Mouse (Mus musculus) hindbrain, embryonic 15.5 days (tissue): ENCODE results near the gene Acox1. TPM values are rescaled to one million over a fixed set of nuclear protein-coding genes. Genes with fewer than 3 reads are reported as not detected.
A peak's percentile ranks its signal among the peaks of the same experiment; 100 is the strongest.

Experiments
- ATAC-seq: fragments of 200-750 bp; cut with Nextera tagmentation; 2 replicates; pipeline ENCODE4 v1.8.0; 2017; ENCODE audit warnings: low read depth, moderate number of reproducible peaks, moderate TSS enrichment; ENCODE audit not compliant: low FRiP score
- H3K27ac ChIP-seq: fragments of 300-500 bp; sonication (generic); replicated peaks from 2 replicates; pipeline ENCODE4 v1.5.1; 2015; ENCODE audit warnings: mild to moderate bottlenecking, inconsistent platforms
- H3K27me3 ChIP-seq: fragments of 300-500 bp; sonication (generic); 2 replicates; pipeline ENCODE4 v1.6.1; 2015; ENCODE audit warnings: control low read depth, inconsistent platforms
- H3K36me3 ChIP-seq: fragments of 300-500 bp; sonication (generic); 2 replicates; pipeline ENCODE4 v1.6.1; 2015; ENCODE audit warnings: control low read depth, inconsistent platforms
- H3K4me1 ChIP-seq: fragments of 300-500 bp; sonication (generic); replicated peaks from 2 replicates; pipeline ENCODE4 v1.6.1; 2015; ENCODE audit warnings: control low read depth, inconsistent platforms
- H3K4me2 ChIP-seq: fragments of 300-500 bp; sonication (generic); 2 replicates; pipeline ENCODE4 v1.6.1; 2015; ENCODE audit warnings: moderate library complexity, mild to moderate bottlenecking, inconsistent platforms
- H3K4me3 ChIP-seq: fragments of 300-500 bp; sonication (generic); 2 replicates; pipeline ENCODE4 v1.5.1; 2015; ENCODE audit warnings: mild to moderate bottlenecking, inconsistent platforms
- H3K9ac ChIP-seq: fragments of 300-500 bp; sonication (generic); 2 replicates; pipeline ENCODE4 v1.6.1; 2015; ENCODE audit warnings: inconsistent platforms
- H3K9me3 ChIP-seq: fragments of 300-500 bp; sonication (generic); 2 replicates; pipeline ENCODE4 v1.6.1; 2016; ENCODE audit warnings: control low read depth, inconsistent platforms
- WGBS: fragments of 180-500 bp; shearing (Covaris S2); methylation state at CpG from one replicate; pipeline ENCODE4 v1.1.7; 2015; 5-methylcytosine and 5-hydroxymethylcytosine counted together
- polyA plus RNA-seq: library from polyadenylated mRNA; unstranded; fragments of >200 nt; fragmentation: Nextera tagmentation; extraction: Ambion mirVana; gene quantifications from 2 replicates; pipeline ENCODE4 v1.2.1, GENCODE M21; 2015

Gene Acox1
- polyA plus RNA-seq: 60.6 and 61.4 TPM in 2 replicates

GRCm38 (mm10) chr11:116198639-116199531 is at the start of gene Acox1, which contains the start of gene Ten1:
Gene Acox1 (minus strand): TSS chr11:116199045.
Gene Ten1 (plus strand): TSS chr11:116198855.
- H3K9me3 ChIP-seq: no peaks in the 10 kb centered on the region
- peak within 1 kb of the TSS; percentile 98 for H3K27ac ChIP-seq
- H3K36me3 ChIP-seq: peaks cover 8% of the 10 kb centered on the region
- peak; percentile 98 for ATAC-seq
- H3K27me3 ChIP-seq: no peaks in the 10 kb centered on the region
- peak within 1 kb of the TSS; percentile 80 for H3K9ac ChIP-seq
- peaks cover 39% of the 10 kb centered on the region for H3K4me1 ChIP-seq
- WGBS: under 1% methylated on average over 61 of the region's 62 CpGs
- H3K4me3 ChIP-seq: peak within 1 kb of the TSS; percentile 75
- H3K4me2 ChIP-seq: peak within 1 kb of the TSS; percentile 69

DNA sequence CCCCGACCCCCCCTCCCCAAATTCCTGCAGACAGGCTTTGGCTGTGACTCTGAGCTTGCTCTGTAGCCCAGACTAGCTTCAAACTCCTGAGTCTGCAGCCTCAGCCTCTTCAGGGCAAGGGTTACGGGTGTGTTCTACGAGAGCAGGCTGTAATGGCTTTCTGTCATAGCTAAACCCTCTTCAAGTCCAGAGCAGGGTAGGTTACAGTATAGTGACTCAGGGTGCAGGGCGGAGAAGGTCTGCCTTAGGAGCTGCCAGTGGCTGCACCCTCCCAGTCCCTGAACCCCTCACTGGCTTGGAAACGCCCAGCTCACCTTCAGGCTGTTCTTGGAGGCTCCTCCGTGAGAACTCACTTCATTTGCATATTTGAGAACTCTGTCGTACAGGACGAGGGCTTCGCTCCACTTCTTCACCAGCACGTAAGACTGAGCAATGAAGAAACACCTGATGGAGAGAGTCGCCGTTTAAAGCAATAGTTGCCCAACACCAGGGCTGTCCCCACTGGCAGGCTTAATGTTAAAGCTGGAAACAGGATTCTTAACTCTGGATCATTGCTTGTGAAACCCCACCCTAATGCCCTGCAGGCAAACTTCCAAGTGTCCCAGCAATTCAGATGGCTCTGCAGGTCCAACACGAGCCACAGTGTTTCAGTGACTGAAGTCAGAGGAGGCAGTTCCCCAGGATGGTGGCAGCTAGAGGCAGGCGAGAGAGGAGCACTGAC is 48.8 kb upstream of the Acox1 start:
- no peak overlapping the region for H3K4me3 ChIP-seq
- peaks cover 85% of the 10 kb centered on the region for H3K36me3 ChIP-seq
- no peaks in the 10 kb centered on the region for H3K27me3 ChIP-seq
- no peaks in the 10 kb centered on the region for H3K4me1 ChIP-seq
- no peak overlapping the region for H3K27ac ChIP-seq
- no peak overlapping the region for H3K9ac ChIP-seq
- no peaks in the 10 kb centered on the region for H3K9me3 ChIP-seq
- 88% methylated on average over 14 of the region's 14 CpGs for WGBS
- no peak for ATAC-seq
- H3K4me2 ChIP-seq: no peak overlapping the region

DNA sequence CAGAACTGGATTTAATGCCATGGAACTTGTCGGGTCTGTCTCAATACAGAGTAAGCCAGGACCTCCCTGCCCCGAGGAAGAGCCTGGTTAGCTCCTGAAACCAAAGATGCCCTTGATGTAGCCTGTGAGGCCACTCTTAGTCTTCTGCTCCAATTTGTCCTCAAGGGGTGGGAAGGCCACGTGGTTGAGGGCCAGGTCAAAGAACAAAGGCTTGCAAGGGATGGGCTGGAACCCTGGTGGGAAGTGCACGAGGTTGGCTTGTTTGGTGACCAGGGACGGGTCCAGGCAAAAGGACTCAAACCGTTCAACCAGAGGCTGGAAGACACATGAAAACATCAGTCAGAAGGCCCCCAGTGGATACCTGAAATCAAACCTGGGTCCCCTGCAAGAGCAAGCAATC is 46.8 kb upstream of the Acox1 start:
- WGBS: 75% methylated on average over 6 of the region's 6 CpGs
- peaks cover 65% of the 10 kb centered on the region for H3K36me3 ChIP-seq
- H3K27ac ChIP-seq: no peak overlapping the region
- ATAC-seq: no peak
- no peak overlapping the region for H3K9ac ChIP-seq
- no peaks in the 10 kb centered on the region for H3K9me3 ChIP-seq
- no peak overlapping the region for H3K4me3 ChIP-seq
- no peaks in the 10 kb centered on the region for H3K4me1 ChIP-seq
- no peak overlapping the region for H3K4me2 ChIP-seq
- no peaks in the 10 kb centered on the region for H3K27me3 ChIP-seq

- H3K27me3 ChIP-seq: no peaks in the 10 kb centered on the region
- H3K9me3 ChIP-seq: no peaks in the 10 kb centered on the region
- no peaks in the 10 kb centered on the region for H3K4me1 ChIP-seq
- H3K9ac ChIP-seq: no peak overlapping the region
- peaks cover 56% of the 10 kb centered on the region for H3K36me3 ChIP-seq
- no peak for ATAC-seq
- H3K4me2 ChIP-seq: no peak overlapping the region
- no peak overlapping the region for H3K27ac ChIP-seq
- no peak overlapping the region for H3K4me3 ChIP-seq
- WGBS: 91% methylated on average over 8 of the region's 8 CpGs
Measured at GRCm38 (mm10) chr11:116244580-116244979, 45.7 kb upstream of the Acox1 start.

GRCm38 (mm10) chr11:116241744-116242235 is 42.9 kb upstream of the Acox1 start:
- Histone ChIP-seq H3K4me2 (no peak overlapping the region), H3K9ac (no peak overlapping the region), H3K4me3 (no peak overlapping the region), H3K4me1 (no peaks in the 10 kb centered on the region), H3K9me3 (no peaks in the 10 kb centered on the region), H3K27me3 (peaks cover 19% of the 10 kb centered on the region), H3K36me3 (peaks cover 35% of the 10 kb centered on the region), H3K27ac (no peak overlapping the region)
- ATAC-seq: no peak
- WGBS: 51% methylated on average over 12 of the region's 12 CpGs

DNA sequence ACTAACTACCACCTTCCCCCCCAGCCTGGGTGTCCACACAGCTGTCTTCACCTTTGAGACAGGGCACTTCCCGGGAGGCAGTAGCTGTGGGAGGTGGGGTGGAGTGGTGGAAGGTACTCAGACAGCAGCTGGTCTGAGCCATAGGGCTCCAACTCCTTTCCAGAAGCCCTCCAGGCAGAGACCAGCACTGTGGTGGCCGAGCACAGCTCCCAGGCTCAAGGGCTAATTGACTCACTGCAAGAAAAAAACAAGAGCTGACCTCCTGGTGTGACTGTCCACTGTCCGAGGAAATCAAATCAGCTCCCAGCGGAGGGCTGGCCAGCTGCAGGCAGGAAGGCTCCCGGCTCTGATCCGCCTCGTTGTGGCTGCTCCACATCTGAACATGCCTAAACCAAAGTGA is 41.0 kb upstream of the Acox1 start:
- H3K27ac ChIP-seq: no peak overlapping the region
- no peak for ATAC-seq
- no peaks in the 10 kb centered on the region for H3K4me1 ChIP-seq
- H3K4me3 ChIP-seq: no peak overlapping the region
- H3K27me3 ChIP-seq: peaks cover 19% of the 10 kb centered on the region
- no peak overlapping the region for H3K9ac ChIP-seq
- no peaks in the 10 kb centered on the region for H3K9me3 ChIP-seq
- 10% methylated on average over 7 of the region's 7 CpGs for WGBS
- no peak overlapping the region for H3K4me2 ChIP-seq
- peaks cover 15% of the 10 kb centered on the region for H3K36me3 ChIP-seq

- no peak; the same call in 1 of the 2 replicates for ATAC-seq
- Histone ChIP-seq H3K4me1 (no peaks in the 10 kb centered on the region), H3K4me3 (no peak within 1 kb of the TSS), H3K4me2 (no peak within 1 kb of the TSS; the same call in 1 of the 2 replicates), H3K9ac (no peak within 1 kb of the TSS), H3K36me3 (0 out of 2 replicates have a peak, but pooled peaks cover 1% of the 10 kb centered on the region), H3K27me3 (peaks cover 23% of the 10 kb centered on the region), H3K9me3 (no peaks in the 10 kb centered on the region), H3K27ac (no peak within 1 kb of the TSS)
- WGBS: 15% methylated on average over 31 of the region's 31 CpGs
Measured at GRCm38 (mm10) chr11:116237742-116238395, 39.0 kb upstream of the Acox1 start, which contains the start of gene Evpl. Gene Evpl (minus strand): TSS chr11:116238077.

DNA sequence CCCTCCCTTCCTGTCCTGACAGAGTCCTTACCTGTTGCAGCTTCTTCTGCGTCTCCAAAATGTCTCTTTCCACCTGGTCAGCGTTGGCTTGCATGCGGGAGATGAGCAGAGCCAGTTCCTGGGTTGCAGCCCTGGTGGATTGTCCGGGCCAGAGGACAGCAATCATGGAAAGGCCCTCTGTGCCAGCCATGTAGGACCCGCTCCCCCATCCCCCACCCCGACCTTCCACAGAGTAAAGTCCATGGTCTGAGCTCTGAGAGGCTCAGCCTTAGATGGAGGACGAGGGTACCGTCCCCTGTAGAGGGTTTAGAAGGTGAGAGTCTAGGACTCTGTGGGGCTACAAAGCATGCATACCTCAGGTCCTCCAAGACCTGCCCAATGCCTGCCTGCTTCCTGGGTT is 36.1 kb upstream of the Acox1 start:
- peaks cover 23% of the 10 kb centered on the region for H3K27me3 ChIP-seq
- H3K9me3 ChIP-seq: no peaks in the 10 kb centered on the region
- H3K9ac ChIP-seq: no peak overlapping the region

GRCm38 (mm10) chr11:116232427-116232826 is 33.6 kb upstream of the Acox1 start:
- H3K27me3 ChIP-seq: peaks cover 10% of the 10 kb centered on the region; the same call in 1 of the 2 replicates
- H3K9me3 ChIP-seq: no peaks in the 10 kb centered on the region
- H3K4me2 ChIP-seq: peak overlapping the region; percentile 37
- no peak overlapping the region for H3K4me3 ChIP-seq
- H3K4me1 ChIP-seq: no peaks in the 10 kb centered on the region; the same call in 1 of the 2 replicates
- H3K36me3 ChIP-seq: no peaks in the 10 kb centered on the region
- 24% methylated on average over 16 of the region's 17 CpGs for WGBS
- ATAC-seq: 0 out of 2 replicates have a peak, but pooled peaks have one; percentile 52
- H3K9ac ChIP-seq: no peak overlapping the region
- no peak overlapping the region for H3K27ac ChIP-seq

More for the DNA sequence above, 36.1 kb upstream of the Acox1 start:
- H3K27ac ChIP-seq: no peak overlapping the region
- no peaks in the 10 kb centered on the region; the same call in 1 of the 2 replicates for H3K4me1 ChIP-seq
- H3K4me3 ChIP-seq: no peak overlapping the region
- no peak for ATAC-seq
- H3K4me2 ChIP-seq: no peak overlapping the region
- WGBS: 92% methylated on average over 8 of the region's 8 CpGs
- H3K36me3 ChIP-seq: no peaks in the 10 kb centered on the region

DNA sequence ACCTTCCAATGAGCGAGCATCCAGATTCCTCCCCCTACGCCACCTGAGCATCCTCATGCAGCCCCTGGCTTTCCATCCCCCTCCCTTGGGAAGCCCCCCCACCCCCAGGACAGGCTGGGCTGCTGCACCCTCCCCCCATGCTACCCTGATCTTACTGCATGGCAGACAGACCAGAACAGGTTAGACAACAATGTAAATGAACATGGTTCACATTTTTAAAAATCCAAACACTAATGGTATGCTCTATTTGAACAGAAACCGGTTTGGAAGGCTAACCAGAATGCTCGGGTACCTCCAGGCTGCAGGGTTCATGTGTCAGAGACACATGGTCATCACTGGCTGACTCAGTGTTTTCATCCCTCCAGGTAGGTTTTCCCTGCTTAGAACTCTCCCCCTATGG is 29.9 kb upstream of the Acox1 start:
- WGBS: 81% methylated on average over 4 of the region's 4 CpGs
- Histone ChIP-seq H3K4me3 (no peak overlapping the region), H3K9ac (no peak overlapping the region), H3K4me2 (no peak overlapping the region), H3K4me1 (no peaks in the 10 kb centered on the region; the same call in 1 of the 2 replicates), H3K36me3 (no peaks in the 10 kb centered on the region), H3K27ac (no peak overlapping the region), H3K9me3 (no peaks in the 10 kb centered on the region), H3K27me3 (peaks cover 14% of the 10 kb centered on the region)
- no peak for ATAC-seq

DNA sequence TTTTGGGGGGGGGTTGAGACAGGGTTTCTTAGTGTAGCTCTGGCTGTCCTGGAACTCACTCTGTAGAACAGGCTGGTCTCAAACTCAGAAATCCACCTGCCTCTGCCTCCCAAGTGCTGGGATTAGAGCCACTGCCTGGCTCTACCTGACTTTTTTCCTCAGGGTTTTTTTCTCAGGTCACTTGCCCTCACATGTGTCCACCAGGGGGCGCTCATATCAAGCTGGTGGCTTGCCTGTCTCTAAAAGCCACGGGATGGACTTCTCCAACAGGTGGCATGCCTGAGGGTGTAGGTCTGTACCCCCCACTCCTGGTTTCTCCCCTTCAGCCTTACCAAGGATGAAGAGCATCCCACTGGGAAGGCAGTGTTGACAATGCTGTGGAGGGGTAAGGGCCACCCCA is 27.6 kb upstream of the Acox1 start:
- H3K4me3 ChIP-seq: no peak overlapping the region
- no peak overlapping the region for H3K4me2 ChIP-seq
- 0% methylated on average over 2 of the region's 2 CpGs for WGBS
- no peaks in the 10 kb centered on the region for H3K36me3 ChIP-seq
- no peaks in the 10 kb centered on the region for H3K9me3 ChIP-seq
- no peak for ATAC-seq
- H3K27ac ChIP-seq: no peak overlapping the region
- peaks cover 17% of the 10 kb centered on the region for H3K4me1 ChIP-seq
- peaks cover 32% of the 10 kb centered on the region for H3K27me3 ChIP-seq
- H3K9ac ChIP-seq: no peak overlapping the region
